Mouse (Mus musculus) liver, embryonic 16.5 days (tissue): ENCODE measurements around the gene Ddb1. TPM values are rescaled to one million over a fixed set of nuclear protein-coding genes. Genes with fewer than 3 reads are reported as not detected.
"Not testable (repeated sequence)": the region's sequence is repeated elsewhere in the genome, so short reads cannot be mapped to it uniquely, and the experiment has no call there.

Source experiments
- ATAC-seq: fragments of 200-750 bp; cut with Nextera tagmentation; 2 replicates; pipeline ENCODE4 v1.8.0; 2017; ENCODE audit warnings: low read depth, mild to moderate bottlenecking, moderate number of reproducible peaks, moderate library complexity
- H3K27ac ChIP-seq: fragments of 300-500 bp; sonication (generic); 2 replicates; pipeline ENCODE4 v1.5.1; 2014; ENCODE audit warnings: mild to moderate bottlenecking, low read length
- H3K27me3 ChIP-seq: fragments of 300-500 bp; sonication (generic); 2 replicates; pipeline ENCODE4 v1.6.1; 2014; ENCODE audit warnings: low read depth, low read length, mixed read lengths; ENCODE audit not compliant: control insufficient read depth, insufficient read depth
- H3K36me3 ChIP-seq: fragments of 300-500 bp; sonication (generic); 2 replicates; pipeline ENCODE4 v1.6.1; 2014; ENCODE audit warnings: mild to moderate bottlenecking; ENCODE audit not compliant: control insufficient read depth, insufficient read depth
- H3K4me1 ChIP-seq: fragments of 300-500 bp; sonication (generic); 2 replicates; pipeline ENCODE4 v1.6.1; 2014; ENCODE audit warnings: low read depth, low read length, mixed read lengths; ENCODE audit not compliant: control insufficient read depth
- H3K4me2 ChIP-seq: fragments of 300-500 bp; sonication (generic); 2 replicates; pipeline ENCODE4 v1.6.1; 2014; ENCODE audit warnings: low read depth, low read length, mixed read lengths
- H3K4me3 ChIP-seq: fragments of 300-500 bp; sonication (generic); 2 replicates; pipeline ENCODE4 v1.5.1; 2014; ENCODE audit warnings: low read depth, mild to moderate bottlenecking, low read length
- H3K9ac ChIP-seq: fragments of 300-500 bp; sonication (generic); 2 replicates; pipeline ENCODE4 v1.6.1; 2014; ENCODE audit warnings: low read depth, low read length
- H3K9me3 ChIP-seq: fragments of 300-500 bp; sonication (generic); replicated peaks from 2 replicates; pipeline ENCODE4 v1.6.1; 2016; ENCODE audit warnings: low read length; ENCODE audit not compliant: control insufficient read depth
- WGBS: fragments of 180-500 bp; shearing (Covaris S2); extraction: QIAGEN DNeasy Blood & Tissue Kit; methylation state at CpG from one replicate; pipeline ENCODE4 v1.1.7; 2014; ENCODE audit not compliant: insufficient replicate concordance; 5-methylcytosine and 5-hydroxymethylcytosine counted together
- polyA plus RNA-seq: library from polyadenylated mRNA; unstranded; fragments of >200 nt; fragmentation: Nextera tagmentation; extraction: Ambion mirVana; gene quantifications from 2 replicates; pipeline ENCODE4 v1.2.1, GENCODE M21; 2015

Gene Ddb1
- 170 and 176 TPM in 2 replicates for polyA plus RNA-seq

DNA sequence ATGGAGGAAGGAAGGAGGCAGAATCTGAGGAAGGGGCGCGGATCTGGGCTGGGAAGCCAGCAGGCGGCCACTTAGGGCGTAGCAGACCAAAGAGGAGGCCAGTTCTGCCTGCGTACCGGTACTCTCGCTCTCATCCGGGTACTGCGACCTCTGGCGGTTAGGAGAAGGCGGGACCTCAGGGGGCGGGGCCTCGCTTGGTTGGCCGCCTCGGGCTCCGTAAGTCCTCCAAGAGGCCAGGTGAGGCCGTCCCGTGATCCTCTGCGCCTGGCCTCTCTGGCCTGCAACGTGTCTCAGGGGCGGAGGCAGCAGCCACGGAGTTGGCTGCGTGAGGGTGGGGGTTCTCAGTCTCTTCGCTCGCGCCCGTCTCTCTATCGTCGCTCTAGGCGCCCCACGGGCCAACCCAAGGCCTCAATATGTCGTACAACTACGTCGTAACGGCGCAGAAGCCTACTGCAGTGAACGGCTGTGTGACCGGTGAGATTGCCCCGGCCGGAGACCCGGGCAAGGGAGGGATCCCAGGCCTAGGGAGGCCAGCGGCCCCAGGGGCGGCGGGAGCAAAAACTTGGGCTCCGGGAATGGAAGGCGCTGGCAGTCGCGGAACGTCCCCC, at the start of gene Ddb1, which contains the start of gene Tkfc:
Ddb1 (plus strand) TSS at position 35 of the 608 bp plus-strand sequence.
Tkfc (minus strand) TSS at position 362 of the 608 bp plus-strand sequence.
- no peaks in the 10 kb centered on the region for H3K9me3 ChIP-seq
- peak within 1 kb of the TSS; percentile 97 for H3K9ac ChIP-seq
- ATAC-seq, result peak; percentile 97
- peaks cover 38% of the 10 kb centered on the region for H3K4me1 ChIP-seq
- H3K27ac ChIP-seq, result peak within 1 kb of the TSS; percentile 97
- WGBS, result under 1% methylated on average over 48 of the region's 49 CpGs
- peak within 1 kb of the TSS; percentile 77 for H3K4me2 ChIP-seq
- peak within 1 kb of the TSS; percentile 96 for H3K4me3 ChIP-seq
- H3K36me3 ChIP-seq, result peaks cover 25% of the 10 kb centered on the region
- H3K27me3 ChIP-seq, result no peaks in the 10 kb centered on the region

DNA sequence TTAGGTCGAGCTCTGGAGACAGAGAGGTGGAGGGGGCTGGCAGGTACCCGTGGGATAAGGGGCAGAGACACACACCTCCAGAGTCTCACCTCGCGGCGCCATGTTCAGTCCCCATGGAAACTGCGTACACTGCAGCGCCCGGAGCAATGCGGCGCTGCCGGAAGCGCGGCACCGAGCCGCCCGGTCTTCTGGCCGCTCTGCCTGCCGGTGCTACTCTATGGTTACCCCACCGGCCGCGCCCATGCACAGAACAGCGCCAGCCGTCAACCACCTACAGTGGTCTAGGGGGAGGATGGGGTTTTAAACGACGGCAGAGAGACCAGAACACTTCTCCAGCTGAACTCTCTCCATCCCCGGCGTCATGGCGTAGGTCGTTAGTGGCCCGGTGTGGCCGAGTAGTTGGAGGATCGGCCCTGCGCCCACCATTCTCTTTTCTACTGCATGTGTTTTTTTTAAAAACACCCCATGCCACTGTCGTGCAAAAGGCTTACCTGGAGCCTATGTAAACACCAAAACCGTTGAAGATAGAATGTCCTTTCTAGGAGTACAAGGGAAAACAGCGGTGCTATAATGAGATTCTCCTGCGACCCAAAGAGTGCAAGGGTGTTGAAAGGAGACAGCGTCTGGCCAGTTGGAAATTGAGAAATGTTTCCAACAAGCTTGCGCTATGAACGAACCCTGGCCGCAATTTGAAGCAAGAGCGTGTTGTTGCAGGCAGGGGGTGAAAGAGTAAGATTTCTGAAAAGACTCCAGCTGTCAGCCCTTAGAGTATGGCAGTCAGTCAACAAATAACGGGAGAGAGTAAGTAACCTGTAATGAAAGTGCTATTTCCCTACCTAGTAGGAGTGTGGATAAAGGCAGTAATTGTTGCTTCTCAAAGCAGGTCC, 49.3 kb upstream of the Ddb1 start, which contains the start of gene Tmem216:
Tmem216 (minus strand) TSS at position 615 of the 887 bp plus-strand sequence.
- peak within 1 kb of the TSS; percentile 82 for H3K9ac ChIP-seq
- H3K4me1 ChIP-seq, result peaks cover 12% of the 10 kb centered on the region
- peak within 1 kb of the TSS; percentile 78 for H3K27ac ChIP-seq
- ATAC-seq, result peak; percentile 99
- peak within 1 kb of the TSS; percentile 74 for H3K4me2 ChIP-seq
- no peaks in the 10 kb centered on the region for H3K27me3 ChIP-seq
- peaks cover 3% of the 10 kb centered on the region; the same call in 1 of the 2 replicates for H3K36me3 ChIP-seq
- WGBS, result 2% methylated on average over 43 of the region's 43 CpGs
- H3K9me3 ChIP-seq, result no peaks in the 10 kb centered on the region
- peak within 1 kb of the TSS; percentile 75 for H3K4me3 ChIP-seq

DNA sequence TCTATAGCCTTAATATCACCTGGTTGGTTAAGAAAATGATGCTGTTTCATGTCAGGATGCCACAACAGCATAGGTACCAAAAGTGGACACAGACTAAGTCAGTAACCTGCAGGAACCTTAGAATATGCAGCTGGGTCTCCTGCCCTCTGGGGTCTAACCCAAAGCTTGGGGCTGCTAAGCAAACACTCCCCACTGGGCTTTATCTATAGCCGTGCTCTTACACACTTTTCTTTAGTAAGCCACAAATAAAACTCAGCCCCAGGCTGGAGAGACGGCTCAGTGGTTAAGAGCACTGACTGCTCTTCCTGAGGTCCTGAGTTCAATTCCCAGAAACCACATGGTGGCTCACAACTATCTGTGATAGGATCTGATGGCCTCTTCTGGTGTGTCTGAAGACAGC, 48.1 kb upstream of the Ddb1 start:
- Histone ChIP-seq H3K4me2 (no peak overlapping the region), H3K9ac (no peak overlapping the region), H3K27me3 (no peaks in the 10 kb centered on the region), H3K4me3 (no peak overlapping the region), H3K36me3 (no peaks in the 10 kb centered on the region), H3K4me1 (peaks cover 12% of the 10 kb centered on the region), H3K27ac (no peak overlapping the region), H3K9me3 (no peaks in the 10 kb centered on the region)
- no peak for ATAC-seq
- WGBS, result 56% methylated on average over 2 of the region's 2 CpGs

DNA sequence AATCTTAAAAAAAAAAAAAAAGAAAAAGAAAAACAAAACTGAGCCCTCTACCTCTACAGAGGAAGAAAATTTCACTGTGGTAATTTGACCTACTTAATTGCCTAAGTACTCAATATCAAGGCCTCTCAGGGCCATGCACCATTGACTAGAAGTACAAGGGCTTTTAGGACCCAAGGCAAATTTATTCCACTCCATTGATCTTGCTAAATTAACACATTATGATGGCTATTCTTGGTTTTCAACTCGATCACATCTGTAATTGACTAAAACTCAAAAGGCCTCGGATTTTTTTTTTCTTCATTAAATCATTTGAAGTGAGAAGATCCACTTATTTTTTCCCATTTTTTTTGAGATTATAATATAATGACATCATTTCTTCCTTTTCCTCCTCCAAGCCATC, 47.7 kb upstream of the Ddb1 start:
- no peaks in the 10 kb centered on the region for H3K27me3 ChIP-seq
- WGBS, result 66% methylated on average over 2 of the region's 2 CpGs
- H3K4me1 ChIP-seq, result peaks cover 12% of the 10 kb centered on the region
- no peak for ATAC-seq
- H3K27ac ChIP-seq, result no peak overlapping the region
- no peak overlapping the region for H3K9ac ChIP-seq
- H3K36me3 ChIP-seq, result no peaks in the 10 kb centered on the region
- no peak overlapping the region for H3K4me2 ChIP-seq
- no peaks in the 10 kb centered on the region for H3K9me3 ChIP-seq
- no peak overlapping the region for H3K4me3 ChIP-seq

DNA sequence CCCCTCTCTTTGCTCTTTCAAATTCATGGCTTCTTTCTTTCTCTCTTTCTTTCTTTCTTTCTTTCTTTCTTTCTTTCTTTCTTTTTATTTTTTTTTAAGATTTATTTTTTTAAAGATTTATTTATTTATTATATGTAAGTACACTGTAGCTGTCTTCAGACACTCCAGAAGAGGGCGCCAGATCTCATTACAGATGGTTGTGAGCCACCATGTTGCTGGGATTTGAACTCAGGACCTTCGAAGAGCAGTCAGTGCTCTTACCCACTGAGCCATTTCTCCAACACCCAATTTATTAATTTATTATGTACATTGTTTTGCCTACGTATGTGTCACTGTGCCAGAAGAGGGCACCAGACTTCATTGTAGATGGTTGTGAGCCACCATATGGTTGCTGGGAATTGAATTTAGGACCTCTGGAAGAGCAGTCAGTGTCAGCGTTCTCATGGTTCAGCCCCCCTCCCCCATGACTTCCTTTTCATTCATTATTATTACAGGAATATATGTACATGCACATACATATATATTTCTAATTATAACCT, 47.2 kb upstream of the Ddb1 start:
- H3K9me3 ChIP-seq, H3K9ac ChIP-seq, H3K4me3 ChIP-seq, H3K36me3 ChIP-seq, H3K27ac ChIP-seq, ATAC-seq, H3K27me3 ChIP-seq, H3K4me2 ChIP-seq: not testable (repeated sequence)
- WGBS, result 67% methylated on average over 4 of the region's 4 CpGs
- H3K4me1 ChIP-seq, result peaks cover 12% of the 10 kb centered on the region

DNA sequence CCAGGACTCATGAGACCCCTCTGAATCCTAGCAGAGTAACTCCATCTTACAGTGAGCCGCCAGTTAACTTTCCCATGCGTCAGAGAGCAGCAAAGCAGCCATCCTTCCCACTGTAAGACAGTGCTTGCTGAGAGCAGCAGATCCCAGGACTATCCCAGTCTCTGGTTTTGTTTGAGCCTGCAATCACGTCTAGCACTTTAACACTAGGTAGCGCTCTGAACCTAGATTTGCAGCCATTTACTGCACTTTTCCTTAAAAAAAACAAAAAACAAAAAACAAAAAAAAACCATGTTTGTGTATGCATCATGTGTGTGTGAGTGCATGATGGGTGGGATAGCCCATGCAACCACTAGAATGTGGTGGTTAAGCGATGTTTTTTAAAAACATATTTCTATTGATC, 45.0 kb upstream of the Ddb1 start:
- Histone ChIP-seq H3K27ac (no peak overlapping the region), H3K4me1 (peaks cover 9% of the 10 kb centered on the region), H3K9ac (no peak overlapping the region), H3K27me3 (no peaks in the 10 kb centered on the region), H3K36me3 (no peaks in the 10 kb centered on the region), H3K4me2 (no peak overlapping the region), H3K9me3 (no peaks in the 10 kb centered on the region), H3K4me3 (no peak overlapping the region)
- WGBS, result 40% methylated on average over 5 of the region's 5 CpGs
- no peak for ATAC-seq

DNA sequence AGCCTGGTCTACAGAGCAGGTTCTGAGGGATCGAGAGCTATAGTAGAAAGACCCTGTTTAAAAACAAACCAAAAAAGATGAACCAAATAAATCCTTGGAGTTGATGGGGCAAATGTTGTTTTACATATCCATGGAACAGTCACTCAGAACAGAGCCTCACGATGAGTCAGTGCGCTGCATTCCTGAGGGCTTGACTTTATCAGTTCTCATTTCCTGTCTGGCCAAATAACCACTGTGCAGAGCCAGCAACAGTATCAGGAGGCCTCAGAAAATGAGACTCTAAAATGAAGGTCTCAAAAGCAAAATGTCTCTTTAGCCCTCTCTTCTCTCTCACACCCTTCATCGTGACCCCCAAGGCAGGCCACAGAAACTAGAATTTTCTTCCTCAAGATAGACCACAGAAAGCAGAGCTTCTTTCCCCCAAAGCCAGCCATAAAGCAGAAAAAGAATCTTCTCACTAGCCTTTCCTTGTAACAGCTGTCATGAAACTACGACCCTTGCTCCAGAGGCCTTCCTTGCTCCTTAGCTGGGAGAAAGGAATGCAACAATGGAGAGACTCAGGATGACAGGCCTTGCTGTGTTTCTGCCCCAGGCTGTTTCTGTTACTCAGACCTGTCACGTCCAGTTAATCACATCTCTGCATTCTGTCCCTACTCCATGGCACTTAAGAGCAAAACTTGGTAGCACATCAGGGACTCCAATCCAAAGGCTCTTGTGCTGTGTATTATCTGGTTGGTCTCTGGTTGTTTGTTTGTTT, 43.4 kb upstream of the Ddb1 start:
- 36% methylated on average over 6 of the region's 6 CpGs for WGBS
- no peaks in the 10 kb centered on the region; the same call in 1 of the 2 replicates for H3K4me1 ChIP-seq
- H3K36me3 ChIP-seq, result no peaks in the 10 kb centered on the region
- H3K4me2 ChIP-seq, result no peak overlapping the region
- H3K9ac ChIP-seq, result no peak overlapping the region
- H3K9me3 ChIP-seq, result no peaks in the 10 kb centered on the region
- no peak for ATAC-seq
- no peak overlapping the region for H3K4me3 ChIP-seq
- H3K27ac ChIP-seq, result no peak overlapping the region
- H3K27me3 ChIP-seq, result no peaks in the 10 kb centered on the region

DNA sequence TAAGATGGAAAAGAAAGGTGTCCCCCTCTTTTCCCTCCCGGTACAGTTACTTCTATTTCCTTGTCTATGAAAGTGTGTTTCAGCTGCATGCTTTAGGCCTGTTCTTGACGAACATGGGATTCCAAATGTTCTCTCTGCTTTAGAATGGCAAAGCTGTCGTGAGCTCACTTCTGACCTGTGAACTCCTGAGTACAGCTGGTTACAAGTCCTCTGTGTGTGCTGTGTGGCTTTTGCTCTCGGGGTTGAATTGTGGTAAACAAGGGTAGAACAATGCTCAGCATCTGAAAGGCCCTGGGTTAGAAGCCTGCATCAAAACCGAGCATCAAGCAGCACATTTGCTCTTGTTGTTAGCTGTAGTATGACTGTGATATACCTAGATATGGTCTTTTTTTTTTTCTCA, 42.8 kb upstream of the Ddb1 start:
- Histone ChIP-seq H3K9ac (no peak overlapping the region), H3K9me3 (no peaks in the 10 kb centered on the region), H3K27ac (peak overlapping the region; percentile 7; the same call in 1 of the 2 replicates), H3K4me1 (no peaks in the 10 kb centered on the region), H3K27me3 (no peaks in the 10 kb centered on the region), H3K4me3 (no peak overlapping the region), H3K36me3 (no peaks in the 10 kb centered on the region), H3K4me2 (no peak overlapping the region)
- 52% methylated on average over 5 of the region's 5 CpGs for WGBS
- ATAC-seq, result no peak
